Mouse (Mus musculus) testis, postnatal 10 days (tissue): ENCODE data around the gene Snx21.

Experiments
- DNase-seq: peaks from one replicate; pipeline ENCODE4 v3.0.0; 2021; ENCODE audit warnings: low spot score

Gene Snx21

GRCm38 (mm10) chr2:164829090-164829489, 43.5 kb downstream of the Snx21 start:
- DNase-seq = no peak

GRCm38 (mm10) chr2:164831029-164831428, 45.4 kb downstream of the Snx21 start:
- no peak for DNase-seq

- peak; percentile 49 for DNase-seq
Observed at GRCm38 (mm10) chr2:164832032-164832747, 46.6 kb downstream of the Snx21 start.

- DNase-seq = peak; percentile 85
Observed at GRCm38 (mm10) chr2:164832748-164833301, 47.2 kb downstream of the Snx21 start, which contains the start of gene Ctsa. Gene Ctsa (plus strand): TSS chr2:164832873.

- DNase-seq = peak; percentile 94
Observed at GRCm38 (mm10) chr2:164833314-164833959, 47.8 kb downstream of the Snx21 start, which contains the start of gene Neurl2. Gene Neurl2 (minus strand): TSS chr2:164833456.

GRCm38 (mm10) chr2:164834531-164834930, 48.9 kb downstream of the Snx21 start:
- DNase-seq = no peak

- no peak for DNase-seq
Observed at GRCm38 (mm10) chr2:164835164-164835563, 49.5 kb downstream of the Snx21 start.
